Mouse (Mus musculus): ENCODE data around the gene Jmjd1c. TPM values are rescaled to one million over a fixed set of nuclear protein-coding genes. Genes with fewer than 3 reads are reported as not detected.

Jmjd1c gene
- total RNA-seq (2021) = 10 to 100 TPM; 33.0 to 48.7 TPM
- long read RNA-seq, experiment 1, partial matches to known transcripts = 3 of 8 reads
- long read RNA-seq, experiment 1, other reads (novel, unspliced or antisense) = 5 of 8 reads
- long read RNA-seq, experiment 2, partial matches to known transcripts = 2 of 3 reads
- long read RNA-seq, experiment 2, other reads (novel, unspliced or antisense) = 1 of 3 reads

- DNase-seq = no peak
Measured at GRCm38 (mm10) chr10:67095798-67096620, at the start of gene Jmjd1c. Gene Jmjd1c (plus strand): TSS chr10:67096125.

- no peak for DNase-seq
Measured at GRCm38 (mm10) chr10:67047712-67048645, 47.9 kb upstream of the Jmjd1c start.

GRCm38 (mm10) chr10:67048871-67049615 lies 46.9 kb upstream of the Jmjd1c start:
- no peak for DNase-seq

GRCm38 (mm10) chr10:67049621-67050020 lies 46.3 kb upstream of the Jmjd1c start:
- no peak for DNase-seq

- DNase-seq = no peak
Measured at GRCm38 (mm10) chr10:67050766-67051165, 45.2 kb upstream of the Jmjd1c start.

GRCm38 (mm10) chr10:67051466-67051865 lies 44.5 kb upstream of the Jmjd1c start:
- DNase-seq = no peak

GRCm38 (mm10) chr10:67052429-67052828 lies 43.5 kb upstream of the Jmjd1c start:
- DNase-seq = no peak

- no peak for DNase-seq
Measured at GRCm38 (mm10) chr10:67053475-67053874, 42.5 kb upstream of the Jmjd1c start.

- no peak for DNase-seq
Measured at GRCm38 (mm10) chr10:67055867-67056856, 39.8 kb upstream of the Jmjd1c start.

- DNase-seq = no peak
Measured at GRCm38 (mm10) chr10:67057208-67057607, 38.7 kb upstream of the Jmjd1c start.

- DNase-seq = no peak
Measured at GRCm38 (mm10) chr10:67057696-67058095, 38.2 kb upstream of the Jmjd1c start.

GRCm38 (mm10) chr10:67058297-67058696 lies 37.6 kb upstream of the Jmjd1c start:
- peak; percentile 69 for DNase-seq

GRCm38 (mm10) chr10:67058702-67059101 lies 37.2 kb upstream of the Jmjd1c start:
- DNase-seq = no peak

GRCm38 (mm10) chr10:67061367-67061801 lies 34.5 kb upstream of the Jmjd1c start:
- DNase-seq = peak; percentile 29

GRCm38 (mm10) chr10:67061823-67062222 lies 34.1 kb upstream of the Jmjd1c start:
- DNase-seq = no peak

GRCm38 (mm10) chr10:67065277-67065887 lies 30.5 kb upstream of the Jmjd1c start:
- no peak for DNase-seq

- DNase-seq = no peak
Measured at GRCm38 (mm10) chr10:67065927-67066326, 30.0 kb upstream of the Jmjd1c start.

- DNase-seq = no peak
Measured at GRCm38 (mm10) chr10:67066421-67066820, 29.5 kb upstream of the Jmjd1c start.

- no peak for DNase-seq
Measured at GRCm38 (mm10) chr10:67069013-67069412, 26.9 kb upstream of the Jmjd1c start.

- no peak for DNase-seq
Measured at GRCm38 (mm10) chr10:67071389-67071788, 24.5 kb upstream of the Jmjd1c start.

All from gastrocnemius, postnatal 10 days (tissue).